Mouse (Mus musculus) kidney, embryonic 15.5 days (tissue): ENCODE measurements around the gene Kank4. TPM values are rescaled to one million over a fixed set of nuclear protein-coding genes. Genes with fewer than 3 reads are reported as not detected.
A peak's percentile ranks its signal among the peaks of the same experiment; 100 is the strongest.
"Not testable (repeated sequence)": the region's sequence is repeated elsewhere in the genome, so short reads cannot be mapped to it uniquely, and the experiment has no call there.

Experiments
- ATAC-seq: fragments of 200-750 bp; cut with Nextera tagmentation; replicated peaks from 2 replicates; pipeline ENCODE4 v1.8.0; 2017; ENCODE audit warnings: moderate TSS enrichment; ENCODE audit not compliant: low FRiP score
- H3K27ac ChIP-seq: fragments of 300-500 bp; sonication (generic); 2 replicates; pipeline ENCODE4 v1.5.1; 2015; ENCODE audit warnings: mild to moderate bottlenecking, inconsistent platforms
- H3K27me3 ChIP-seq: fragments of 300-500 bp; sonication (generic); 2 replicates; pipeline ENCODE4 v1.6.1; 2015; ENCODE audit warnings: inconsistent platforms
- H3K36me3 ChIP-seq: fragments of 300-500 bp; sonication (generic); 2 replicates; pipeline ENCODE4 v1.6.1; 2015; ENCODE audit warnings: inconsistent platforms
- H3K4me1 ChIP-seq: fragments of 300-500 bp; sonication (generic); 2 replicates; pipeline ENCODE4 v1.6.1; 2015; ENCODE audit warnings: inconsistent platforms
- H3K4me2 ChIP-seq: fragments of 300-500 bp; sonication (generic); 2 replicates; pipeline ENCODE4 v1.6.1; 2015; ENCODE audit warnings: moderate library complexity, mild to moderate bottlenecking, inconsistent platforms
- H3K4me3 ChIP-seq: fragments of 300-500 bp; sonication (generic); replicated peaks from 2 replicates; pipeline ENCODE4 v1.5.1; 2015; ENCODE audit warnings: mild to moderate bottlenecking, inconsistent platforms
- H3K9ac ChIP-seq: fragments of 300-500 bp; sonication (generic); 2 replicates; pipeline ENCODE4 v1.6.1; 2015; ENCODE audit warnings: mild to moderate bottlenecking, inconsistent platforms
- H3K9me3 ChIP-seq: fragments of 300-500 bp; sonication (generic); replicated peaks from 2 replicates; pipeline ENCODE4 v1.6.1; 2016; ENCODE audit warnings: inconsistent platforms
- WGBS: fragments of 180-500 bp; shearing (Covaris S2); methylation state at CpG from one replicate; pipeline ENCODE4 v1.1.7; 2015; ENCODE audit warnings: mixed read lengths; 5-methylcytosine and 5-hydroxymethylcytosine counted together
- polyA plus RNA-seq: library from polyadenylated mRNA; unstranded; fragments of >200 nt; fragmentation: Nextera tagmentation; extraction: Ambion mirVana; gene quantifications from 2 replicates; pipeline ENCODE4 v1.2.1, GENCODE M21; 2015

Kank4 gene
- 2.0 and 2.1 TPM in 2 replicates for polyA plus RNA-seq

DNA sequence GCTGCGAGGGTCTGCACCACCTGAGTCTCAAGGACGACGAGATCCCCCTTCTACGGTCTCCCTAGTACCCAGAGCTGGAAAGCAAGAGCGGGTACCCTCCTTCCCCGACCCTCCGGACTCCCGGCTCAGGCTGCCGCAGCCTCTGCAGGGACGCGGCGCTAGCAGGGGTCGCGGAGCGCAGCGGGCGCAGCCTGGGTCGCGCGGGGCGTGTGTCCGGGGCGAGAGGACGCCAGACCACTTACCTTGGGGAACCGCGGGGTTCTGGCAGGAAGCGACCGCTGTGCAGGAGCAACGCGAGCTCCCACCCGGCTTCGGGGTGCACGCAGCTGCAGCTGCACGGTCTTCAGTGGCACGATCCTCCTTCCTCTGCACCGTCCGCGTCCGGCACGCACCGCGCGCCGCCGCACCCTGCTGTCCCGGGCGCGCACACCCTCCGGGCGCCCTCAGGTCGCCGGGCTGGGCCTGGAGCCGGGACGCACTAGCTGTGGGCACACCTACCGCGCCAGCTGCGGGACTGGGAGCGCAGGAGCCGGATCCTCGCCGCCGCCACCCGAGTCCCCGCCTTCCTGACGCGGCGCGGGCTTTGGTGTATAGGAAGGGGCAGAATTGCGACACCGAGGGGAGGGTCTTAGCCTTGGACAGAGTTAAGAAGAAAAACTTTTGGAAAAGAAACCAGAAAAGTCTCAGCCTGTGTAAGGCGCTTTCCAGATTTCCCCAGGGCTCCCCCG lies at the start of gene Kank4:
Kank4 (minus strand) TSS at position 354 of the 728 bp plus-strand sequence.
- WGBS = under 1% methylated on average over 66 of the region's 72 CpGs
- H3K4me1 ChIP-seq = peaks cover 40% of the 10 kb centered on the region
- peak within 1 kb of the TSS; percentile 75 for H3K27ac ChIP-seq
- H3K9me3 ChIP-seq = no peaks in the 10 kb centered on the region
- peak within 1 kb of the TSS; percentile 88 for H3K4me2 ChIP-seq
- H3K36me3 ChIP-seq = no peaks in the 10 kb centered on the region
- ATAC-seq = peak; percentile 82
- H3K4me3 ChIP-seq = peak within 1 kb of the TSS; percentile 70
- peak within 1 kb of the TSS; percentile 68 for H3K9ac ChIP-seq
- peaks cover 18% of the 10 kb centered on the region for H3K27me3 ChIP-seq

DNA sequence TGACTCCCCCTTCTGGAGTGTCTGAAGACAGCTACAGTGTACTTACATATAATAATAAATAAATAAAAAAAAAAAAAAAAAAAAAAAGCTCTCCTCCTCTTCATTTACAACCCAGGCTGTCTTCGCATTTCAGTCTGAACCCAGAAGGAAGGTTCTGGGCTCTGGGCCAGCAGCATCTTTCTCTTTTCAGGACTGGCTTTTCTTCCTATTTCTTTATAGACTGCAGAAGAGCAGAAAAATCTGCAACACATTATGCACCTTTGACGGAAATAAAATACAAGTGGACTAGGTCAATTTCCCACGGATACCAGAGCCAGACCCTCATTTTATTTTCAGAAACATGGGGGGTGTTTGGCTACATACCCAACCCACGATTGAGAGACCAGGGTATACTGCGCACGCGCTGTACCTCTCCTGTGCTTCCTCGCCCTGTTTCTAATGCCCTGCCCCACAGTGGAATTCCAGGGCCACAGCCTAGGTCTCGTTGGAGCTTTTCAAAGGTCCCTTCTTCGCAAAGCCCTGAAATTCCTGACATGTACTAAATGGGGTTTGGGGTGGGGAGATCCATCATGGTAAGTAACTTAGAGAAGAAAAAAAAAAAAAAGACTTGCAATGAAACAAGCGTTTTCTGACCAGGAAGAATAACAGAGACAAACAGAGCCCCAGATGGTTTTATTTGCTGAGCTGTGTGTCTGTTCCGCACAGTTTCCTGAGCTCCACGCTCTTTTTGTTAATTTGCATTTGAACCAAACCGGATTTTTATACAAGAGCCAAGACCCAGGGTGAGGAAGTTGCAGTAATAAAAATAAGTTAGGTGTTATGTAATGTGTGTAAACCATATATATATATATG lies 48.3 kb upstream of the Kank4 start:
- no peak for ATAC-seq
- no peaks in the 10 kb centered on the region for H3K4me1 ChIP-seq
- WGBS = 81% methylated on average over 14 of the region's 14 CpGs
- no peak overlapping the region for H3K4me3 ChIP-seq
- H3K9ac ChIP-seq = no peak overlapping the region
- no peaks in the 10 kb centered on the region for H3K27me3 ChIP-seq
- H3K9me3 ChIP-seq = peaks cover 7% of the 10 kb centered on the region; the same call in 1 of the 2 replicates
- no peak overlapping the region for H3K27ac ChIP-seq
- no peak overlapping the region for H3K4me2 ChIP-seq
- no peaks in the 10 kb centered on the region for H3K36me3 ChIP-seq

DNA sequence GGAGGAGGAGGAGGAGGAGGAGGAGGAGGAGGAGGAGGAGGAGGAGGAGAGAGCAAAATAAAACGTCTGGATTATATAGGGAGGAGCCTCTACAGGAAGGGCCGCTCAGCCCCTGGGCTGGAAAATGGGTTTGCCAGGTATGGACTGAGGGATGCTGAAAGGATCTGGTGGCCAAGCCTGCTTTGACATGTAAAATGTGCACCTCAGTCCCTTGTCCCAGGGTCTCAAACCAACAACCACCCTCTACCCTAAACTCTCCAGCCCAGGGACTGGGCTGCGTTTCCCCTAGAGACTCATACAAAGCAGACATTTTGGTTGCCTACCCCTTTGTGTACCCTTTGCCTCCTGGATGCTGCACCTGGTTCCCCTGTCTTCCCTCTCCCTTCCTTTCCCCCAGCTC lies 47.2 kb upstream of the Kank4 start:
- Histone ChIP-seq H3K9ac (no peak overlapping the region), H3K27me3 (no peaks in the 10 kb centered on the region), H3K36me3 (no peaks in the 10 kb centered on the region), H3K9me3 (peaks cover 13% of the 10 kb centered on the region), H3K27ac (no peak overlapping the region), H3K4me1 (no peaks in the 10 kb centered on the region), H3K4me2 (no peak overlapping the region), H3K4me3 (no peak overlapping the region)
- 94% methylated on average over 2 of the region's 3 CpGs for WGBS
- no peak for ATAC-seq

DNA sequence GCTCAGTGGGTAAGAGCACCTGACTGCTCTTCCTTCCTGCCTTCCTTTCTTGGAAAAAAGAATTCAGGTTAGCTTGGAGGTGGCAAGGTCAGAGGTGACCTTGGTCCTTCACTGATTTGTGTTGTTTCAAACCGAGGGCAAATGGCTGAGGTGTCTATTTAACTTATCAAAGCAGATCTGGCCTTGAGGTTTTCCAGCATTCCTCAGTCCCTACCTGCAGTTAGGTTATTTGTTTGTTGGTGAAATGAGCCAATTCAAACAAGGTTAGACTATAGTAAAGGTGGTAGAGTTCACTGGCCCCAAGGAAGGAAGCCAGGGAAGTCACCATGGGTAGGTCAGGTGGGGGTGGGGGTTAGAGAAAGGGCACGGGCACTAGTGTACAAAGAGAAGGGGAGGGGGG lies 46.8 kb upstream of the Kank4 start:
- Histone ChIP-seq H3K9me3 (peaks cover 15% of the 10 kb centered on the region), H3K4me2 (no peak overlapping the region), H3K27me3 (no peaks in the 10 kb centered on the region), H3K9ac (no peak overlapping the region), H3K27ac (no peak overlapping the region), H3K4me1 (no peaks in the 10 kb centered on the region), H3K4me3 (no peak overlapping the region), H3K36me3 (no peaks in the 10 kb centered on the region)
- WGBS = 50% methylated on average over 1 of the region's 2 CpGs
- ATAC-seq = no peak

DNA sequence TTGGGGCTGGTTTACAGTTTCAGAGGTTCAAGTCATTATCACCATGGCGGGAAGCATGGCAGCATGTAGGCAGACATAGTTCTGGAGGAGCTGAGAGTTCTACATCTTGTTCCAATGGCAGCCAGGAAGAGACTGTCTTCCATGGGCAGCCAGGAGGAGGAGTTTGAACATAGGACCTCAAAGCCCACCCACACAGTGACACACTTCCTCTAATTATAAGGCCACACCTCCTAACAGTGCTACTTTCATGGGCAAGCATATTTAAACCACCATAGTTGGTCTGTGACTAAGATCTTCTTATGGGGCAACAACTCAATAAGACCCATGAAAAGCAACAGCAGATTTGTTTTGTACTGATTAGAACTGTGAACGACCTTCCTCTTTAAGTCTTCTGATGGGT lies 46.1 kb upstream of the Kank4 start:
- WGBS = 86% methylated on average over 2 of the region's 2 CpGs
- Histone ChIP-seq H3K9ac (no peak overlapping the region), H3K4me3 (no peak overlapping the region)

DNA sequence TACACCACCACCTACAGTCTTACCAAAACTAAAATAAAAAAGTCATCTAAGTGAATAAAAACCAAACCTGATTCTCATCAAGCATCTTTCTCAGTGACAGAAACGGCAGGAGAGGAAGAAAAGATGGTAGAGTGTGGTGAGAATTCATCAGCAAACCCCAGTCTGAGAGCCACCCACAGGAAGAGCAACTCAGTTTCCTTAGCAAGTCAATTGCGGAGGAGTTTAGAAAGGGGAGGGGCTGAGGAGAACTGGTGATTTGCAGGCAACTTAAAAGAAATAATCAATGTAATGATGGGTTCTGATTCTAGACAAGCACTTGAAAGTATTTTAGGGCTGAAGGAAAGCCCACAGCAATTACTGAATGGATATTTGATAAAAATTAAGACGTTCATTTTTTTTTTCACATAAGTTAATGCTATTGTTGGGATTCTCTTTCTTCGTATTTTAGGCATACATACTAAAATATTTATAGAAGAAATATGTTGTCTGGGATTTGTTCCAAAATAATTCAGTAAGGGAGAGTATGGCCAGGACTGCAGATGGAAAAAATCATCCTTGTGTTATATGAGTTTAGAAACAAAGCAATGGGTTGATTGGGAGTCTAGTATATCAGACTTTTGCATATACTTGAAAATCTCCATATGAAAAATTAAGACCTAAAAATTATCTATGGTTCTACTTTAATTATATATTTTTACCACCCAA lies 41.0 kb upstream of the Kank4 start:
- 0 out of 2 replicates have a peak overlapping the region, but pooled peaks have one; percentile 47 for H3K27ac ChIP-seq
- peaks cover 7% of the 10 kb centered on the region for H3K9me3 ChIP-seq
- WGBS = 71% methylated on average over 4 of the region's 4 CpGs
- no peak overlapping the region for H3K4me3 ChIP-seq
- no peak overlapping the region for H3K4me2 ChIP-seq
- peaks cover 7% of the 10 kb centered on the region for H3K4me1 ChIP-seq
- H3K27me3 ChIP-seq = no peaks in the 10 kb centered on the region
- H3K36me3 ChIP-seq = no peaks in the 10 kb centered on the region
- H3K9ac ChIP-seq = no peak overlapping the region
- ATAC-seq = no peak

More for the DNA sequence above, 46.1 kb upstream of the Kank4 start:
- Histone ChIP-seq H3K36me3 (no peaks in the 10 kb centered on the region), H3K9me3 (peaks cover 15% of the 10 kb centered on the region), H3K4me2 (no peak overlapping the region), H3K27ac (no peak overlapping the region), H3K27me3 (no peaks in the 10 kb centered on the region), H3K4me1 (no peaks in the 10 kb centered on the region)
- no peak for ATAC-seq

DNA sequence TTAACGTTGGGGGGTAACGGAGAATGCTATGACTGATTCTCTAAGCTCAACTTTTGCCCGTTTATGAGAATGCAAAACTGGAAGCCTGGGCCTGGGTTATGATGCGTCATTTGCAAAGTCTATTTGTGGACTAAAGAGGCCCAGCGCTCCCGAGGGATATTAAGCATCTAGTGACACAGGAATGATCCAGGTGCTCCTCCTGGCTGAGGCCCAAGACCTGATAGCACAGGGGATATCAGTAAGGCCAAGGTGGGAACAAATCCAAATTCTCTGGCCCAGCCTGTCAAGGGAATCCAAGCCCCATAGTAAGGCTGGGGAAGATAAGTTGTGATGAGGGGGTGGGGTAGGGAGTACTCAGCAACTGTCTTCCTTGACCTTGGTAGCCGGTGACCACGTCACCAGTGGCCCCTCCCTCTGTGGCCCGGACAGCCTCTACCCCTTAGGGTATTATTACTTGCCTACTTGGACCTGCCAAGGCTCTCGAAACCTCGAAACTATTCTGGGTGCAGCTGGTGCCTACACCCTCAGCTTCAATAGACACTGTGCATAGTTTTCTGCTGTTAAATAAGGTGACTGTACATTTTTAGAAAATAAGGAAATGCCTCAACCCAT lies 39.8 kb upstream of the Kank4 start:
- Histone ChIP-seq H3K27ac (peak overlapping the region; percentile 47), H3K4me3 (no peak overlapping the region), H3K27me3 (no peaks in the 10 kb centered on the region), H3K4me1 (peaks cover 7% of the 10 kb centered on the region), H3K9ac (no peak overlapping the region), H3K36me3 (no peaks in the 10 kb centered on the region), H3K9me3 (peaks cover 7% of the 10 kb centered on the region), H3K4me2 (no peak overlapping the region)
- no peak for ATAC-seq
- 68% methylated on average over 11 of the region's 11 CpGs for WGBS

DNA sequence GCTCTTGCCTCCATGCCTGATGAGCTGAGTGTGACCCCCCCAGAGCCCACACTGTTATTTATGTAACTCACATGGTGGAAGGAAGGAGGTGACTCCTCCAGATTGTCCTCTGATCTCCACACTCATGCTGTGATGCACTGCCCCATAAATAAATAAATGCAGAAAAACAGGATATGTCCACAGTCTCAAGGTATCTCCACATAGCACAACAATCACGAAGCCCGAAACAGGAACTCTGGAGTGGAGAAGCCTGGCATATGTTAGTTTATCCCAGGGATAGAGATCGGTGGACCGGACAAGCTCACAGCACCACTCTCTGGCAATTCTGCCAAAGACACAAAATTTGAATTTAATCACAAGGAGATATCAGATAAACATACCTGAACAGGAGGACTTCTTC lies 36.6 kb upstream of the Kank4 start:
- H3K36me3 ChIP-seq = no peaks in the 10 kb centered on the region
- H3K27ac ChIP-seq = no peak overlapping the region
- ATAC-seq = 0 out of 2 replicates have a peak, but pooled peaks have one; percentile 25
- H3K4me3 ChIP-seq = no peak overlapping the region
- peaks cover 7% of the 10 kb centered on the region for H3K4me1 ChIP-seq
- no peaks in the 10 kb centered on the region for H3K9me3 ChIP-seq
- no peak overlapping the region for H3K4me2 ChIP-seq
- no peaks in the 10 kb centered on the region for H3K27me3 ChIP-seq
- H3K9ac ChIP-seq = no peak overlapping the region
- 55% methylated on average over 4 of the region's 4 CpGs for WGBS

DNA sequence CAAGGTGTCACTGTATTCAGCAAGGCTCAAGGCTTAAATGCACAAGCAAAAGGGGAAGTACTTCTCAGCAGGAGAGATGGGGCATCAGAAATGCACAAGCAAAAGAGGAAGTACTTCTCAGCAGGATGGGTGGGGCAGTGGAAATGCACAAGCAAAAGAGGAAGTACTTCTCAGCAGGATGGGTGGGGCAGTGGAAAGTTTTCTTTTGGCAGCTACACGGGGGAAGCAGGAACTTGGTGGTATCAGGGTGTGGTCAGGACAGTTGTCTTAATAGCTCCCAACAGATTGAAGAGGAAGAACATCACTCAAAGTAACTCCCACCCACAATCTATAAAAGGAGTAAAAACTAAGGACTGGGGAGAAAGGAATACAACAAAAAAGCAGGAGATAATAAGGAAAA lies 33.1 kb upstream of the Kank4 start:
- H3K9ac ChIP-seq, H3K27me3 ChIP-seq, H3K4me3 ChIP-seq, H3K36me3 ChIP-seq, H3K4me2 ChIP-seq, H3K9me3 ChIP-seq, H3K27ac ChIP-seq, H3K4me1 ChIP-seq, ATAC-seq: not testable (repeated sequence)
- 59% methylated on average over 1 of the region's 1 CpGs for WGBS

DNA sequence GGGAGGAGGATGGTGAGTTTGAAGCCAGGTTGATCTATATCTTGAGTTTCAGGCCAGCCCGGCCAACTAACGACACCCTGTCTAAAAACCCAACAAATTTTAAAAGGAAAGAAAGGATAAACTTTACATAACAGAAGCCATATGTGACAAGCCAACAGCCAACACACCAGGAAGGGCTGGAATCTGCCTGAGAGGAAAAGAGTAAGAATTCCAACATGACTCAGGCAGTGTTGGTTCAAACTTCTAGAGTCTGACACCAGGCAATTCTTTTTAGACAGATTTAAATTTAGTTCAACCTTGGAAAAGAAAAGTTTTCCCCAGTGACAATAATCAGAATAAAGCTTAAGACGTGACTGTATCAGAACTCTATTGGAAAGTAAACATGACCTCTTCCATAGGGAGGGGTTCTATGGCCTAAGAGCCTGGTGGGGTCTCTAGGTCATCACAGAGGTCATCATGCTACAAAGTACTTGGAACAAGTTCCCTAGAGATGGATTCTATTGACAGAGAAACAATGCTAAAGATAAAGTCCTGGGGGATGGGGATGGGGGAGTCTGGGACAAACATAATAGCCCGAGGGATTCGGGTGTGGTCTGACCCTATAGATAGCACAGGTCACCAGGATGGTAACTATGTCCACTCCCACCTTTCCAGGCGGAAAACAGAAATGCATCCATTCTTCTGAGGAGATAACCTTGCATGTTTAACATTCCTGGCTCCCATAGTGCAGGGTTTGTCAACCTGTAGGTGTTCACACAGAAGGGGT lies 30.0 kb upstream of the Kank4 start:
- H3K4me1 ChIP-seq = 0 out of 2 replicates have a peak, but pooled peaks cover 8% of the 10 kb centered on the region
- no peaks in the 10 kb centered on the region for H3K27me3 ChIP-seq
- H3K9me3 ChIP-seq = no peaks in the 10 kb centered on the region
- no peak overlapping the region for H3K4me2 ChIP-seq
- no peak overlapping the region for H3K27ac ChIP-seq
- 63% methylated on average over 6 of the region's 6 CpGs for WGBS
- H3K9ac ChIP-seq = no peak overlapping the region
- no peak overlapping the region for H3K4me3 ChIP-seq
- H3K36me3 ChIP-seq = no peaks in the 10 kb centered on the region
- no peak for ATAC-seq

DNA sequence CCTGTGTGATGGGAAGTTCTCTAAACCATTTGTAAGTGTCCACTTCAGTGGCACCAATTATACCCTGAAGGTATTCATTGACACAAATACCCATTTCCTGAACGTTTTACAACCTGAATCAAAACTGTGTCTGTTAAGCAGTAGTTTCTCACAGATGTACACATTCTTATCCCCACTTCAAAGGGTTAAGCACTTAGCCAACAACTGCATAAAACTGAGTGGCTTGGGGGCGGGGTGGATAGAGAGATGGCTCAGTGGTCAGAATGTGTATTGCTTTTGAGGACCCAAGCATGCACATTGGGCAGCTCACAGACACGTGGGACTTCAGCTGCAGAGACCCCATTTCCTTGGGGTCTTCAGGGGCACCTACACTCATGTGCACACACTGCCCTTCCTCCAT lies 29.1 kb upstream of the Kank4 start:
- H3K4me1 ChIP-seq = 0 out of 2 replicates have a peak, but pooled peaks cover 8% of the 10 kb centered on the region
- H3K36me3 ChIP-seq = no peaks in the 10 kb centered on the region
- no peak overlapping the region for H3K27ac ChIP-seq
- H3K27me3 ChIP-seq = no peaks in the 10 kb centered on the region
- ATAC-seq = no peak
- 46% methylated on average over 3 of the region's 3 CpGs for WGBS
- no peak overlapping the region for H3K4me3 ChIP-seq
- H3K9me3 ChIP-seq = no peaks in the 10 kb centered on the region
- H3K4me2 ChIP-seq = no peak overlapping the region
- no peak overlapping the region for H3K9ac ChIP-seq
